Mouse (Mus musculus) urinary bladder, postnatal 4 days (tissue): Measurements from ENCODE around the gene Cfap97d1.

Source experiments
- DNase-seq, 2 experiments: peaks; one replicate each; pipeline ENCODE4 v3.0.0; 2021 to 2022; ENCODE audit warnings: low spot score in 2 of 2

Cfap97d1 gene

GRCm38 (mm10) chr11:101984054-101985025 is at the start of gene Cfap97d1:
TSS of gene Cfap97d1 (plus strand) at chr11:101984279.
- DNase-seq: peak; percentile 86 to 92

GRCm38 (mm10) chr11:101935743-101936142 is 48.3 kb upstream of the Cfap97d1 start:
- no peak for DNase-seq

GRCm38 (mm10) chr11:101936421-101936820 is 47.7 kb upstream of the Cfap97d1 start:
- DNase-seq: no peak

GRCm38 (mm10) chr11:101937108-101937507 is 47.0 kb upstream of the Cfap97d1 start:
- no peak for DNase-seq

GRCm38 (mm10) chr11:101943055-101943454 is 41.0 kb upstream of the Cfap97d1 start:
- no peak for DNase-seq

DNA sequence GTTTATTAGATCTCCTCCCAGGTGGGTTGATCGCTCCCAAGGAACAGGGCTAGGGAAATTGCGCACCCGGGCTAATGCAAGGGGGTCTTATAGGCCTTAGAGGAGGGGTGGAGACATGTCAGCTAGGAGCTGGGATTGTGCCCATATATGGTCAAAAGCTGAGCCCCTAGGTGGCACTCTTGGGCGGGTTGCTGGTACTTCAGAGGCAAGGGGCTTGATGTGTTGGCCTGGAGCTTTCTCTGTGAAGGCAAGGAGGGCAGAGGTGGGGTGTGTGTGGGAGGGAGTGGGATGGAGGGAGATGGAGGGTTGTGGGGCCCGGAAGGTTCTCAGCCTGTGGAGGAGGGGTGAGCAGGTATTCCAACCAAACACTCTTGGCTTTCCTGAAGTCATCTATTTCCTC is 37.6 kb upstream of the Cfap97d1 start:
- DNase-seq: no peak

- DNase-seq: no peak
Observed at GRCm38 (mm10) chr11:101950021-101950420, 34.1 kb upstream of the Cfap97d1 start.

DNA sequence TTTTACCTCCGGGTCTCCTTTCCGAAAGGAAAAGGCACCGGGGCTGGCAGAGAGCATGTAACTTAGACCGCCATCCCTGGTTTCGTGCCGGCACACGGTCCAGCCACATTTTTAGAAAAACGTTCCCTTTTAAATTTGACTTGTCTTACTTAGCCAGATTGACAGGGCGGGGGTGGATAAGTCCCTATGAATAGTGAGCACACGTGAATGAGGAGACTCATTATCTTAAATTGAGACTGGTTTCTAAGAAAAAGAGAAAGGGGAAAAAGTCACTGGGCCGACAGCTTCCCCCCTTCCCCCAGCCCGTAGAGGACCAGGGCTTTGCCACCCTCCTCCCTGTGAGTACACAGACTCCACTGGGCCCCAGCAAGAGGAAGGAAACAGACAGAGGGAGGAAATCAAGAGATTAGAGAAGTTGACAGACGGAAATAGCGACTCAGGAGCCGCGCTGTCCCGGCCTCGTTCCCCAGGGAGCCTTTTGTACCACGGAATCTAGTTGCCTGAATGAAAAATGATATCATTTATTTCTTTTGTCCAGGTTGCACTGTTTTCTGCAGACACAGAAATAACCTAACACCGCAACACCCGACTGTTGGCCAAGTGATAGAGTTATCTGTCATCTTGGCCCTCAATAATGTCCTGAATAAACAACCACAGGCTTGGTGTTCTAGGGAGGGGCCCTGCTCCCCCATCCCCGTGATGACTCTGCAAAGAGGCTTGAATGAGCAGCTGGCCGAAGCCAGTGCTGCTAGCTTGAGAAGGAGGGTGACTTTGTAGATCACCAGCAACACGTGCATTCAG is 31.3 kb upstream of the Cfap97d1 start:
- no peak for DNase-seq

DNA sequence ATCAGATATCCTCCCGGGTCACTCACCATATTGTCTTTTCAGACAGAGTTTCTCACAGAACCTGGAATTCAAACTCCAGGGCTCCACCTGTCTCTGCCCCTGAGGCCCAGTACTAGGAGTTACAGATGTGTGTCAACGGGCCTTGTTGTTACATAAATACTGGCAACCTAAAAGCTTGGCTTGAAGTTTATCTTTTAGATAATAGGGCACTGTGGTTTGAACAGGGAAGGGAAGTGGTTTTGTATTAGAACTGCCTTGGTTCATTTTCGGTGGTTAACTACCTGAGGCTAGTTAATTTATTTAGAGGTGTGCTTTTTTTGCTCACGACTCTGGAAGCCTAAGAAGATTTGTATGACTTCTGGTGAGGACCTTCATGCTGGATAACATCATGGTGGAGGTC is 30.6 kb upstream of the Cfap97d1 start:
- DNase-seq: no peak

- DNase-seq: no peak
Observed at GRCm38 (mm10) chr11:101957476-101957875, 26.6 kb upstream of the Cfap97d1 start.

- DNase-seq: no peak
Observed at GRCm38 (mm10) chr11:101963043-101963442, 21.0 kb upstream of the Cfap97d1 start.

DNA sequence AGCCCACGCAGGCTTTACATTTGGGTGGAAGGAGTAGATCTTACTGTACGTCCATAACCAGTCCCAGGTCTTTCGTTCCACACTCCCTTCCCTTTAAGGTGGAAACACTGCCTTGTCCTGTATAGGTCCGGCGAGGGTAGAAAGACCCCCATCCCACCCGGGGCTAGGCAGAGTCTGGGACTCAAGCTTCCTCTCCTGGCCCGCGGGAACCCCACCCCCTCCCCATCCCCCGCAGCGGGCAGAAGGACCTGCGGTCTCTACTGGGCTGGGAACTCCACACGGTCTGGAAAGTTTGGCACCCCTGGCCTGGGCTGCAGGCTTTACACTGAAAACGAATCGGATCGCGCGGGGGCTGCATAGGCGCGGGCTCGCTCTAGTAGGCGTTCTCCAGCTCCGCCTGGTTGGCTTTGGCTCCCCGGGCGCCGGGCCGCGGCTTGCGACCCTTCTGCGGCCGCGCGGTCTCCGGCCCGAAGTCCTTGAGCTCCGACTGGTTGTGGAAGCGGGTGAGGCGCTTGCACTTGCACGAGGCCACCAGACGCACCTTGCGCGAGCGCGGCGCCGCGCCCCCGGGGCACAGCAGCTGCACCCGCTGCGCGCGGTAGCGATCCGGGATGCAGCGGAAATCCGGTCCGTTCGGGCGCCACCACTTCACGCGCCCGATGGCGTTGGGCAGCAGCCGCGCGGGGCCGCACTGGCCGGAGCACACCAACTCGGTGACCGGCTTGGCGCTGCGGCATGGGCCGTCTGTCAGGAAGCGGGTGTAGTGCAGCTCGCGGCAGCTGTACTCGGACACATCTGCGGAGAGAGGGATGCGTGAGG is 20.4 kb upstream of the Cfap97d1 start:
- DNase-seq: no peak

DNA sequence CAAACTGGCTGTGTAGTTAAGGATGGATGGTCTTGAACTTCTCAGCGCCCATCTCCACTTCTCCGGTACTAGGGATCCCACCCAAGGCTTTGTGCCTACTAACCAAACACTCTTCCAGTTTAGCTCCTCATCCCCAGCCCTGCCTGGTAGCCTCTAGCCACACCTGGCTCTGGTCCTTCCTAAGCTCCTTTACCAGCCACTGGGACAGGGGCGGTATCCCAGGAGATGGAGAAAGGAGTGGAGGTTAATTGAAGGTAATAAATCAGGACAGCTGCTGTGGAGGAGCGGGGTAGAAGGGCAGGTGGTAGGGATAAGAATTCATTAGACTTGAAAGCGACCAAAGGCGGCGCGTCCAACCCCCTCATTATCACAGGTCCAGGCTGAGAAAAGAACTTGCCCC is 19.4 kb upstream of the Cfap97d1 start:
- DNase-seq: no peak

DNA sequence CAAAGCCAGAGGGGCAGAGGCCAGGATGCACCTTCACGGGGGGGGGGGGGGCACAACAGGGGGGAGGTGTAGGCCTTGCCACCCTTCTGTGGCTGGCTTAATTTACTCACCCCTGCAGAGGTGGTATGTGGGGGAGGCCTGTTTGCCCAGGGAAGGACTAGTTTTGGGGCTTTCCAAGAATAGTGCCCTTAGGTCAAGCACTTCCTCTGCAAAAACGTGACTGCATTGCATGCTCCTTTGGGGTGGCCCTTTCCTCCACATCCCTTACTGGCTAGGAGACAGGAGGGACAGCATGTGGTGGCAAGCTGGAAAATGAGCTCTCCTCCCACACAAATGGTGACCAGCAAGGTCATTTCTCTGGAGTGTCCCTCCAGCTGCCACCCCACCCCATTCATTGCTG is 18.5 kb upstream of the Cfap97d1 start:
- DNase-seq: no peak

DNA sequence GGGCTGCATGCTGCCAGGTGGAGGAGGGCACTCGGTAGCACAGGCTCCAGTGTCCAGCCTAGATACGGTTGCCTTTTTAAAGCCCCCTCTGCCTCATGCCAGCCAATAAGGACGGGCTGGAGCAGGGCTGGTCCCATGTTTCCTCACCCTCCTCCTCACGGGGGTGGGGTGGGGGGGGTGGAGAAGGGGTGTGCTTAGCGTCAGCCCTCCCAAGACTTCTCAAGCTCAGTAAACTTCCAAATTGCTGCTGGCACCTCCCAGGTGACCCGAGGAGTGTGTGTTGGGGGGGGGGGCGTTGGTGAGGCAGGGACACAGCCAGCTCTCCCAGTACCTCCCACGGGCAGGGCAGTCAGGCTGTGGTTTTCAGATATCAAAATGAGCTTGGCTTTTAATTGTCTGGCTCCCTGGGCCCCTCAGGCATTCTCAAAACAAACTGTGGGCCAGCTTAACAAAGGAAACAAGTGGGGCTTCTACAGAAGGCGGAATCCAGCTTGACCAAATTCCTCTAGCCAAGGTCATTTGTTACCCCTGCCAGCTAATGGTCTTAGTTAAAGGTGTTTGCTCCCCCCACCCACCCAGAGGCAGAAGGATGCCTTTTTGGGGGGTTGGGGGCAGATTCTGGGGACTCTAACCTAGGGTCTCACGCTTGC is 17.0 kb upstream of the Cfap97d1 start, which contains the start of gene Sost:
Sost (minus strand) TSS at position 51 of the 650 bp plus-strand sequence.
- no peak for DNase-seq

GRCm38 (mm10) chr11:101968311-101968710 is 15.8 kb upstream of the Cfap97d1 start:
- DNase-seq: no peak

- peak; percentile 66 to 86 for DNase-seq
Observed at GRCm38 (mm10) chr11:101968791-101969190, 15.3 kb upstream of the Cfap97d1 start.

DNA sequence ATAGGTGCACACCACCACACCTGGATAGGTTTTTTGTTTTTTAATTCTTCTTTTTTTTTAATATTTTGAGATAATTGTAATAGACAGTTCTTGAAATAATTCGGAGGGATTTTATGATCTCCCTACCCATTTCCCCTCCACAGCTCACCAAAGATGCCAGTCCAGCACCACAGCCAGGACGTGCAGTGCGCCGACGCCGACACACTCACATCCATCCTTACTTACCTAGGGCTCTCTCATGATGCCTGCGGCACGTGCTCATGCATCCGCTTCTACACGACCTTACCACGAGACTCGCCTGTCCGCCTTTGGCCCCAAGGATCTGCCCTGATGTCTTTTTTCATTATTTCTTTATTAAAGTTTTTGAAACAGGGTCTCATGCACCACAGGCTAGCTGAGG is 14.2 kb upstream of the Cfap97d1 start:
- DNase-seq: no peak

DNA sequence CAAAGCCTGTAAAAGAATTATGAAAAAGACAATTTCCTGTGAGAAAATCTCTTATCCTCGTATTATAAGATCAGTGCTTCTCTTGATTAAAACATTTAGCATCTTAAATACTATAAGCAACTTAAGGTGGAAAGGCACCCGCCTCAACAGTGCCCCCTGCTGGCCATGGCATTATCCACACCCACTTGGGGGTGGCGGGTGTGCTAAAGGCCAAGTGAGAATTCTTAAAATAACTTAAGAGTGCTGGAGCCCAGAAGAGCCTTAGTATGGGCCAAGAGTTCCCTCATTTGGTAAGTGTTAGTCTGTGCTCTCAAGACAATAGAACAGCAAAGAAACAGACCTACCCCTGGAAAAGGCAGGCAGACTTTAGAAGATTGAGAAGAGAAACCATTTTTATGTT is 12.7 kb upstream of the Cfap97d1 start:
- DNase-seq: no peak

- no peak for DNase-seq
Observed at GRCm38 (mm10) chr11:101972097-101972496, 12.0 kb upstream of the Cfap97d1 start.

- no peak for DNase-seq
Observed at GRCm38 (mm10) chr11:101972651-101973050, 11.4 kb upstream of the Cfap97d1 start.
